Mouse (Mus musculus) megakaryocyte, adult 5-6 weeks (primary cell): Measurements from ENCODE around the gene Strap. TPM values are rescaled to one million over a fixed set of nuclear protein-coding genes. Genes with fewer than 3 reads are reported as not detected.
"Not testable (repeated sequence)": the region's sequence is repeated elsewhere in the genome, so short reads cannot be mapped to it uniquely, and the experiment has no call there.

Source experiments
- ATAC-seq: 2 replicates; pipeline ENCODE4 v1.8.0; 2016; ENCODE audit warnings: mild to moderate bottlenecking, inconsistent platforms; ENCODE audit not compliant: poor library complexity, severe bottlenecking
- total RNA-seq, 2 experiments: library from RNA; stranded (forward) in 1 of 2; stranded (reverse) in 1 of 2; fragments of 153-499, 151-499 nt in 1 of 2; fragments of 221-1000, 200-1000 nt in 1 of 2; gene quantifications; 2 replicates each; pipeline versions ENCODE4 v1.2.3 to v1.2.4; 2015 to 2017

The Strap gene
- total RNA-seq (2015), result 105 and 110 TPM in 2 replicates
- total RNA-seq (2017), result 90.4 and 90.8 TPM in 2 replicates

GRCm38 (mm10) chr6:137734846-137735609 is at the start of gene Strap:
Gene Strap (plus strand): TSS chr6:137735078.
- ATAC-seq, result peak; percentile 96

GRCm38 (mm10) chr6:137687667-137688066 is 47.2 kb upstream of the Strap start:
- peak; percentile 23; the same call in 1 of the 2 replicates for ATAC-seq

GRCm38 (mm10) chr6:137688079-137688478 is 46.8 kb upstream of the Strap start:
- ATAC-seq, result no peak

GRCm38 (mm10) chr6:137688506-137689105 is 46.3 kb upstream of the Strap start:
- ATAC-seq, result no peak

- no peak for ATAC-seq
Measured at GRCm38 (mm10) chr6:137690550-137691119, 44.2 kb upstream of the Strap start.

GRCm38 (mm10) chr6:137694310-137694709 is 40.6 kb upstream of the Strap start:
- ATAC-seq, result peak; percentile 34

- no peak for ATAC-seq
Measured at GRCm38 (mm10) chr6:137695046-137695445, 39.8 kb upstream of the Strap start.

- peak; percentile 87 for ATAC-seq
Measured at GRCm38 (mm10) chr6:137696445-137697204, 38.3 kb upstream of the Strap start.

- no peak for ATAC-seq
Measured at GRCm38 (mm10) chr6:137699434-137699833, 35.4 kb upstream of the Strap start.

- no peak for ATAC-seq
Measured at GRCm38 (mm10) chr6:137702186-137702585, 32.7 kb upstream of the Strap start.

- no peak for ATAC-seq
Measured at GRCm38 (mm10) chr6:137702918-137703317, 32.0 kb upstream of the Strap start.

GRCm38 (mm10) chr6:137703431-137703830 is 31.4 kb upstream of the Strap start:
- no peak for ATAC-seq

GRCm38 (mm10) chr6:137704300-137704939 is 30.5 kb upstream of the Strap start:
- peak; percentile 75 for ATAC-seq

GRCm38 (mm10) chr6:137706209-137706608 is 28.7 kb upstream of the Strap start:
- 0 out of 2 replicates have a peak, but pooled peaks have one; percentile 7 for ATAC-seq

- not testable (repeated sequence) for ATAC-seq
Measured at GRCm38 (mm10) chr6:137708726-137709405, 26.0 kb upstream of the Strap start.

GRCm38 (mm10) chr6:137710179-137711037 is 24.5 kb upstream of the Strap start:
- no peak for ATAC-seq

- ATAC-seq, result no peak
Measured at GRCm38 (mm10) chr6:137712654-137713309, 22.1 kb upstream of the Strap start.

GRCm38 (mm10) chr6:137713310-137713664 is 21.6 kb upstream of the Strap start:
- no peak for ATAC-seq

- ATAC-seq, result no peak
Measured at GRCm38 (mm10) chr6:137716802-137717201, 18.1 kb upstream of the Strap start.
